Mouse (Mus musculus) sigmoid colon, adult 10 weeks (tissue): ENCODE measurements around the gene Tdg. TPM values are rescaled to one million over a fixed set of nuclear protein-coding genes. Genes with fewer than 3 reads are reported as not detected.

Experiments
- polyA plus RNA-seq: library from polyadenylated mRNA; stranded (reverse); fragments of 350-450 nt; fragmentation: Illumina TruSeq; extraction: RNeasy Lipid Tissue Mini Kit (QIAGEN cat#74804); gene quantifications from one replicate; pipeline ENCODE4 v1.2.3, GENCODE M21; 2014; ENCODE audit warnings: low read depth, low replicate concordance

Gene Tdg
- 58.4 TPM for polyA plus RNA-seq

DNA sequence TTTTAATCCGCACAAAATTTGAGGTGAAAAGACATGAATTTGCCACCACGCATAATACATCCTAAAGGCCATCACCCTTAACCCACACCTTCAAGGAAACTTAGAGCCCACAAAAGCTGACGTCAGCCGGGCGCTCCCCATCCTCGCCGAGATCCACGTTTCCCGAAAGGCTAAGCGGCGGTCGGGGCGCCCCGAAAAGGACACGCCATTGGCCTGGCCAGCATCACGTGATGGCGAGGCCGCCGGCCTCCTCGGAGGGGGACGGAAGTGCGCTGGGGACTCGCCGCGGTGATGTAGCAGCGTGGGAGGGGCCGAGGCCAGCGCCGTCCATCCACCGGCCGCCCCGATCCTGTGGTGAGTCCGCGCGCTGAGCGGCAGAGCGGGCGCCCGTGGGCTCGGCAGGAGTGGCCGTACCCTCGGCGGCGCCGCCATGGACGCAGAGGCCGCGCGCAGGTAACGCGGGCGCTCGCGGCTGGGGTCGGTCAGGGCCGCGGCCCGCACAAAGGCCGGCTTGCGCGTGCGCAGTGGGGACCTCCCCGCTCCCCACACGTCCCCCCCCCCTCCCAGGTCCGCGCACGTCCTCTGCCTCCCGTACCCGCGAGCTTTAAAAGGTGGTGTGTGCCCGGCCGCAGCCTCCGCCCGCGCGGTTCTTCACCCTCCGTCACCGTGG, at the start of gene Tdg:
TSS of gene Tdg (plus strand) at position 243 of the 670 bp plus-strand sequence.

GRCm38 (mm10) chr10:82622671-82623552, 6.7 kb upstream of the Tdg start, which contains the start of gene 1190007I07Rik:
TSS of gene 1190007I07Rik (minus strand) at chr10:82623228.

GRCm38 (mm10) chr10:82690494-82690893, 60.9 kb downstream of the Tdg start, which contains the start of gene Glt8d2:
TSS of gene Glt8d2 (minus strand) at chr10:82690650.

GRCm38 (mm10) chr10:82695956-82696355, 66.3 kb downstream of the Tdg start, which contains the start of gene Hcfc2:
TSS of gene Hcfc2 (plus strand) at chr10:82696160.

Other genes with a start within 250 kb of the Tdg start
- not detected for gene Gm1553, start 137.2 kb upstream of the Tdg start, polyA plus RNA-seq
- 26.3 TPM for gene 1190007I07Rik, start 6.6 kb upstream of the Tdg start, polyA plus RNA-seq
- gene Glt8d2, start 60.8 kb downstream of the Tdg start, polyA plus RNA-seq: 2.8 TPM
- gene Hcfc2, start 66.3 kb downstream of the Tdg start, polyA plus RNA-seq: 75.7 TPM
- 52.3 TPM for gene Nfyb, start 134.3 kb downstream of the Tdg start, polyA plus RNA-seq
- gene Txnrd1, start 204.1 kb downstream of the Tdg start, polyA plus RNA-seq: 121 TPM
- 0.91 TPM for gene Eid3, start 236.8 kb downstream of the Tdg start, polyA plus RNA-seq